Mouse (Mus musculus): ENCODE measurements around the gene Vmn2r102.

Gene Vmn2r102

DNA sequence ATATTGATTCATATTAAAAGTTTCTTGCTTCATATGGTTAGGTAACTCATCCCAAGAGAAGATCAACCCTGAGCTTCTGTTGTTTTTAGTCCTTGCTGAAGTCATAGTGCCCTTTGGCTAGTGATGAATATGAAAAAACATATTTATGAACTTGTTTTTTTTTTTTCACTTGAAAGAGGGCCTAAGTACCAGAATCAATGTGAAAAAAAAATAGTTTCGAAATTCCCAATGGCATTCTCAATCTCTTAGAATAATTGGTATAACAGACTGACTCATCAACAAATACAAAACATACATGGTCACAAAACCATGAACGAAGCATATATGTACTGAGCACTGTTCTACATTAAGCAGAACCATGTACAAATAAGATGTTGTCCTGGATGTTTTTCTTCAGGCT, at the start of gene Vmn2r102:
Vmn2r102 (plus strand) TSS at position 301 of the 400 bp plus-strand sequence.
- no peak for DNase-seq

DNA sequence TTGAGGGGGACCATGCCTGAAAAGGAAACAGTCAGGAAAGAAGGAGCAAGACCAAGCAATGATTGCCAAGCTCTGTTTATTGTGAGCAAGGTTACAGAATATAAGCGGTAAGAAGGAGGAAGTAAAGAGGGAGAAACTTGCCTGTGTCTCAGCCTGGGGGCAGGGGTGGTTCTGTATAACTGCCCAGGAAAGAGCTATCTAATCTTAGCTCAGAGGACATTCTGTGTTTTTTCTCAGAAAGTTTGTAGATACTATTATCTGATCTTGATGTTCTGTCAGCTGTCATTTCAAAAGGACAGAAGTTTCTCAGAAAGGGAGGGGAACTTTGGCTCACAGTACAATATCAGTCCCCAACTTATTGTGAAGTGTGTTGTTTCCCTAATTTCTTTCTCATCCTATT, 30.8 kb upstream of the Vmn2r102 start:
- DNase-seq: no peak

DNA sequence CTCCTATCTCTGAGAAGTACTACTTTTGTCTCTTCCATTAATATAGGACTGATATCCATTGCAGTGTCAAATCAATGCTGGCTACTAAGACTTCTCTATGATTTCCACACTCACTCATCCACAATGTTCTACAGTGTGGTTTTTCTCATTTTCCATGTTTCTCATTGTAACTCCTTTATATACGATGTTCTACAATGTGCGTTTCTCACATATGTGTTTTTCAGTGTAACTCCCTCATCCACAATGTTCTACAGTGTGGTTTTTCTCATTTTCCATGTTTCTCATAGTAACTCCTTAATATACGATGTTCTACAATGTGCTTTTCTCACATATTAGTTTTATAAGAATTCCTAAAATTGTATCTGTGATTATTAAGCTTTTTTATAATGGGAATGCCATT, 1.7 kb upstream of the Vmn2r102 start:
- no peak for DNase-seq

DNA sequence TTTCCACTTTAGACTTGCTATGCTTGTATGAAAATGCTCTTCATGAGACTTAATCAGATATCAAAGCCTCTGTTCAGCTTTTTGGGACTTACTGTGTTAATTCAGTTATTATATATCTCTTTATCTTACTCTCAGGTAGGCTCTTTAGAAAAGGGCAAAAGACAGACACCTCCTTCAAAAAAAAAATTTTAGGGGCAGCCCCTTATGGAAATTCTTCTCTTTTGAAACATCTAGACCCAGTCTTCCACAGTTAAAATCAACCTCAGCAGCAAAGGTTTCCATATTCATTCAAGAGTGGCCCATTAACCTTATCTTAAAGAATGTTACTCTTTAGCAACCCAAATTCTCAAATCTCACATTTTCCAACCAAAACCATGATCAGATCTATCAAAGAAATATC, 31.9 kb downstream of the Vmn2r102 start:
- no peak for DNase-seq

Measured in cerebellum, adult 9-10 months (tissue).